Mouse (Mus musculus) retina, embryonic 14.5 days (tissue): ENCODE results near the gene Ap3d1.

Source experiments
- DNase-seq: peaks from one replicate; pipeline ENCODE4 v3.0.0-alpha.2; 2015; ENCODE audit warnings: low spot score

Ap3d1 gene

DNA sequence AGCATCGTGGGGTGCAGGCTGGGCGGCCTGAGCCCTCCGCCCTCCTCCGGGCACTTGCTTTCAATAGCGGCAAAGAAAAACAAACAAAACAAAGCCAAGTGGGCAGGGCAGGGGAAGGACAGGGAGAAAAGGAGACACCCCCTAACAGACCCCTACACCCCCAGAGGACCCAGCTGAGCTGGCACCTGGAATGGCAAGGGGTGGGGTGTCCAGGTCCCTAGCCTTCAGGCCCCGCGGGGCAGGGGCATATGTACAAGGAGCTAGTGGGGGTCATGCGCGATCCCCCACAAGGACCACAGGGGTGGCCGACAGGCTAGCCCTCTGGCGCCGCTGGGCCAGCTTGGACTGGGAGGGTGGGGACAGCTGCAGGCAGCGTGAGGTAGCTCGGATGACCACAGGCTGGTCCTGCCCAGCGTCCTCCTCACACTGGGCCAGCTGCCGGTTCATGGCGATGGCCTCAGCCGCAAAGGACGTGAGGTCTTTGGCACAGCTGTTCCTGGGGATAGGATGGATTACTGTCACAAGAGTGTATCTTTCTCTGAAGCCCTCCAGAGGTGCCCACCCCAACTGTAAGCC is 75.1 kb downstream of the Ap3d1 start:
- DNase-seq = no peak

DNA sequence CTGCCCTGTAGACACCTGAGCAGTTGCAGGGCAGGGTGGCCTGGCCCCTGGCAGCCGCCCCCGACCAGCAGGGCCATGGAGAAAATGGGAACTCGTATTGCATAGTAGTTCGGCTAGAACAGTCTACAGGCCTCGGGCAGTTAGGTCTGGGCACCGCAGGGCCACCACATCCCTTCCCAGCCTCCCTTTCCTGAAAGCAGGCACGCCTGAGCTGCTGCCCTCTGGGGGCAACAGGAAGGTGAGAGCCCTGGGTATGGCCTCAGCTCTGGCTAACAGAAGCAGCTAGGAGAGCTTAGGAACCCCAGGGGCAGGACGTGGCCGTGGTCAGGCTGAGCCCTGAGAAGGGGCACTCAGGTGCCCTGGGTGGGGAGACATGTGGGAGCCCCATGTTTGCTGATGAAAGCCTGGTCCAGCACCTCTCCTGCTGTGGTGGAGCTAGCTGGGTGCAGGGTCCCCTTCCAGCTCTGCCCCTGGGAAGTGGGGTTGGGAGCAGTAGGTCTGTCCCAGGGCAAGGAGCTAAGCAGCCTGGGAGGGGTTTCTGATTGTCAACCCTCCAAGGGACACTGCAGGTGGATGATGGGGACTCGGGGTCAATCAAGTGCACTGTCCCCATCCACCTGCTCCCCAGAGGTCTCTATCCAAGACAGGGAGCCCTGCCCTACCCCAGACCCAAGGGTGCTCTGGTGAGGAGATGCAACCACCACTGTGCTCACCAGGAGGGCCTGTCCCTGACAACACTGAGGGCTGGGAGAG is 75.9 kb downstream of the Ap3d1 start:
- DNase-seq = no peak

DNA sequence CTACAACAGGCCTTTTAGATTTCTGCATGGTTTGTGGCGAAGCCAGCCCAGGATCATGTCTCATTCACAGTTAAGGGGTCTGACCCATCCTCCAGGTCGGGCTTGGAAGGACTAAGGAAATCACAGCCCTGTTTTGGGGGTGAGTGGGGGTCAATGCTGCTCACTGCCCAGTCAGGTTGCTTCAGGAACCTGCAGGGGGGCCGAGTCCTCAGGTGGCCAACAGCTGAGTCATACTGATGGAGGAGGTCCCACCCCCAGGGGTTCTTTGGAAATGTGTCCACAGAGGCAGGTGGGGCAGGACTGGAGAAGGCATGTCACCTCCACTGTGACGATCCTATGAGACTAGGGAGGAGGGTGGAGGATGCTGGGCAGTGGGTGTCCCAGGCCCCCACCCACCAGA is 76.6 kb downstream of the Ap3d1 start:
- no peak for DNase-seq

DNA sequence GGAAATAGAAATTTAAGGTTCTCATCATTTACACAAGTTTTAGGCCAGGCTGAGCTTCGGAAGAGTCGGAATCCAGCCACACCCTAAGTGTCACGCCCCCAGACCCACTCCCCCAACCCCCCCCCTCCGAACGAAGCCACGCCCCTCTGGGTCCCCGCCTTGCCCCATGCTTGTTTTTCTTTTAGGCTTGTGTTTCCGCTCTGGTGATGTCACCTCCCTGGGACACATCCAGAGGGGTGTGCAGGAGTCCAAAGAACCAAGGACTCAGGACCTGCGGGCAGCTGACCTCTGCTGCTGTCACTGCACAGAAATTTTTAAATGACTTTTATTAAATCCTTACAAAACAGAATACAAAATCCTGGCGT is 77.1 kb downstream of the Ap3d1 start:
- DNase-seq = no peak

DNA sequence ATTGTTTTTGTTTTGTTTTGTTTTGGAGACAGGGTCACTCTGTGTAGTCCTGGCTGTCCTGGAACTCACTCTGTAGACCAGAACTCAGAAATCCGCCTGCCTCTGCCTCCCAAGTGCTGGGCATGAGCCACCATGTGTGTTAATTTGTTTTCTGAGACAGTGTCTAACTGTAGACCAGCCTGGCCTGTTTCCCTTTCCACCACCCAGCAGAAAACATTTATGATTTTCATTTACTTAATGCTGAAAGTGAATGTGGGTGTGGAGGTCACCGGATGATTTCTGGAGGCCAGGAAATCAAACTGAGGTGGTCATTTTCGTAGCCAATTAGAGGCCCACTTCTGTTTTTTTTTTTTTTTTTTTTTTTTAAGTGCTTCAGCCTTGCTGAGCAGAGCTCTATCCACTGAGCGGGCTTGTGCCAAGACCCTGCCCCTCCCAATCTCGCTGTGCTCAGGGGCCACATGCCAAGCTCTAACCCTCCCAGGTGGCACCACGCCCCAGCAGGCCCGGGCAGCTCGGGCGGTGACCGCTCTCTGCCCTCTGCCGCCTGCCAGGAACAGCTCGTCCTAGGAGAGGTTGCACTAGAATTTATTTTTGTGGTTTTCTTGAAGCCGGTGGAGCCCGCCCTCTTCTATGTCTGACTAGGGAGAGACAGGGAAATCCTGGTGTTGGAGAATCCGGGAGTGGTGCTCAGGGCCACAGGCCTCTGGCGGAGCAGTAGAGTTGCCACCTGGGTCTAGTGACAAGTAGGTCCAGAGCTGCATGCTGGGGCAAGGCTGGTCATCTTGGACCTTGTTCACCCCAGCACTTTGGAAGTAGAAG is 77.7 kb downstream of the Ap3d1 start:
- no peak for DNase-seq

DNA sequence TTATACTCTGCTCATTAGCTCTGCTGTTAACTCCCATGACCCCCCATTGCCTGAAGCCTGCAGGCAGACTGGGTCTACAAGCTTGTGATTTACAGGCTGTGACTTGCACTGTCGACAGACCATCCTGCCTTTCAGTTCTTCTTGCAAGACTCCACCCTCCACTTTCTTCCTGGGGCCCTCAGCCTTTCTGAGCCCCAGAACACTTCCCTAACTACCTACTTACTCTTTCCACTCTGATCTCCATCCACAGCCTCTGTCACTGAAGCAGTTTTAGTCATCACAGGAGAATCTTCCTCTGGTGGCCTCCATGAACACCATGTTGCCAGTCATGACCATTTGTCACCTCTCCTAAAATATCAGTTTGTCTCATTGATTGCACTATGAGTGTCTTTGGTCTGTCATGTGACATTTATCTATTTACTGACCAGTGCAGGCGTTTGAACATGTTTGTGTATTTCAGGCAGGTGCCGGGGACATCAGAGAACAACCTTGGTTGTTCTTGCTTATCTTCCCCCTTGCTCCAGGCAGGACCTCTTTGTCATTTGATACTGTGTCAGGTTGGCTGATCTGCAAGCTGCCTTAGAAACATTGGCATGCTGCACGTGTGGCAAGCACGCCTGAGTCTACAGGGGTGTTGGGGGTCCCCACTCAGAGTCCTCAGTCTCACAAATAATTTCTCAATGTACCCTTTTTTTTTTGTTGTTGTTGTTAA is 78.4 kb downstream of the Ap3d1 start:
- no peak for DNase-seq

DNA sequence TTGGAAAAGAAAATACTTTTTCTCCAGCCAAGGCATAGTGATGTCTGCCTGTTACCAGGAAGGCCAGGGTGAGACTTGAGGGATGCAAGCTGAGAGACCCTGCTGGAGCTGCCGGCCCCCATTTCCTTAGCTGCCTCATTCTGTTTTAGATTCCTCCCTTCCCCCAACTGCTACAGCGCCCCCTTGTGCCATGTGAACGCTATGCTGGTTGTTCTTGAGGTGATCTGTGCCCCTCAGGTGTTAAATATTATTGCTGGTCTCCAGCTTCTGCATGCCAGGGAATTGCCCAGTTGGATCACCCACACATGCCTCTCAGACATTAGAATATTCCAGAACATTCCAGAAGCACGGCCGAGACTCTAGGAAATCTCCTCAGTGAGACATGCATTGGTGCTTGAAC is 80.9 kb downstream of the Ap3d1 start:
- peak; percentile 71 for DNase-seq

DNA sequence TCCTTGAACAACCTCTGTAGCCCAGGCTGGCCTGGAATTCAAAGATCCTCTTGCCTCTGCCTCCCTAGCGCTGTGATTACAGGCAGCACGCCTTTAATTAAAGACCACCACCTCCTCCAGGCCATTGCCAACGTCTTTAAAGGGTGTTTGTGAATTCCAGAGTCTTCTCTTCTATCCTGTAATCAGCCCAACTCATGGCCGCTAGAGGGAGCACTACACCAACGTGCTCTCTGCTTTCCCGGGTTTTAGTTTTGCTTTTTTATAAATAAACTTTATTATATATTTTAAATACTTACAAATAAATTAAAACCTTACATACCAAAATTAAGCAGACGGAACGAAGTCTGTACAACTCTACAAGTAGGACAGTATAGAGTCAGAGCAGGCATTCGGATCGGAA is 82.9 kb downstream of the Ap3d1 start:
- peak; percentile 84 for DNase-seq

DNA sequence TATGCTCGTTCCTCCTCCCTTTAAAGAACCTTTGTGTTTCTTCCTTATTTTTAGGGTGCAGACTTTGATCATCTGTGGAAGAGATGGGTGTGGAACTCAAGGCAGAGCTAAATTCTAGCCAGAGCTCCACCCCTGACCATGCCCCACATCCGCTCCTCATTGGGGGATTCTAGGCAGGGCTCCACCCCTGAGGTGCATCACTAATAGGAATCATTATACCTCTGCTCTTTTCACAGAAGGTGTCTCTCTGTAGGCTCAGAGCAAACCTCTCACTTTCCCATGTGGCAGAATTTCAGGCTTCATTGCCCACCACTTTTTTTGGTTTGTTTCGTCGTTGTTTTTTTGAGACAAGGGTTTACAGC is 83.2 kb downstream of the Ap3d1 start:
- no peak for DNase-seq

DNA sequence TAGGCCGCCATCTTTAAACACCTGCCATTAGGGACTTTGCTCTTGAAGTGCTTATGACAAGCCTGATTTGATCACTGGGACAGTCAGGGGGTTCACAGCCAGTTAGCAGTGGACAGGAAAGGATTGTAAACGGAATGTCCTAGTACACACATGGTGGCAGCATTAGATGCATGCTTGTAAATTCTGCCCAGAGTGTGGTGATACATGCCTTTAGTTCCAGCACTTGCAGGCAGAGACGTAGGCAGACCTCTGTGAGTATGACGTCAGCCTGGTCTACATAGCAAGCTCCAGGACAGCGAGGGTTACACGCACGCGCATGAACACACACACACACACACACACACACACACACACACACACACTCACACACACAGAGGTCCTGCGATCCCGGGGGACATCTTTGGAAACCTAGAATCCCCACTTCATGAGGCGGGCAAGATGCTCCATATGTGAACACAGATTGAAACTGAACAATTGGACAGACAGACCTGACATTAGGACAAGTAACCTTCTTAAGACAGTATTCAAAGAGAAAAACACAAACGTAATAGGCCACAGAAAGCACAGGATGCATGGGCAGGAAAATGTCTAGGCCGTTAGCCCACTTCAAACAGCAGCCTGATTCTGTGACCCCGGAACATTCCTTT is 83.7 kb downstream of the Ap3d1 start:
- DNase-seq = no peak
